In genomic region chr5:141093641-141094040, GRCm38 (mm10) we compare ENCODE assay signal across 9 mouse cellular contexts.
DNase-seq lines count a peak whose midpoint lies in the region; ATAC-seq and TF ChIP-seq lines count a peak whose summit lies in the region.
"Had no signal": no experiment of that assay in that cellular context is flagged by ENCODE, and none has a peak within 500 bp of the region (broad histone marks: within the 10 kb centered on the region; RNA-seq: fewer than 3 reads in every experiment).

No protein-coding gene starts in this region.

- 0 out of 2 replicates have a peak, but pooled peaks cover 4% of the 10 kb centered on the region for H3K4me1 ChIP-seq in forebrain, embryonic 14.5 days (ENCODE audit: control insufficient read depth, insufficient read depth, low read length)
- peaks cover 6% of the 10 kb centered on the region for H3K4me1 ChIP-seq in forebrain, embryonic 15.5 days
- H3K4me1 ChIP-seq in embryonic facial prominence, embryonic 10.5 days = no peaks in the 10 kb centered on the region
- H3K4me1 ChIP-seq in lung, adult 2 months (ENCODE audit: control insufficient read depth, insufficient read depth, low read length) = no peaks in the 10 kb centered on the region
- H3K4me1 ChIP-seq in small intestine, adult 2 months (ENCODE audit: control insufficient read depth, insufficient read depth, insufficient read length, low read length) = no peaks in the 10 kb centered on the region

- no peak overlapping the region for H3K9ac ChIP-seq in forebrain, embryonic 14.5 days (ENCODE audit: low read length)
- no peak overlapping the region for H3K9ac ChIP-seq in forebrain, embryonic 15.5 days (replicated peaks)

- no peak for ATAC-seq in forebrain, embryonic 14.5 days
- ATAC-seq in forebrain, embryonic 15.5 days (replicated peaks) = no peak

- no peaks in the 10 kb centered on the region for H3K36me3 ChIP-seq in forebrain, embryonic 14.5 days (ENCODE audit: control insufficient read depth, insufficient read depth, low read length)
- H3K36me3 ChIP-seq in forebrain, embryonic 15.5 days = no peaks in the 10 kb centered on the region
- no peaks in the 10 kb centered on the region for H3K36me3 ChIP-seq in embryonic facial prominence, embryonic 10.5 days (replicated peaks)
- no peaks in the 10 kb centered on the region for H3K36me3 ChIP-seq in small intestine, adult 2 months (ENCODE audit: control insufficient read depth, insufficient read depth, low read length)
- H3K36me3 ChIP-seq: G1E had no signal

- peak; percentile 46 for DNase-seq in forebrain, embryonic 14.5 days (ENCODE audit: low spot score)
- peak; percentile 24 for DNase-seq in 3T3-L1 (ENCODE audit: low read depth, low spot score)
- DNase-seq in adrenal gland, postnatal 14 days = peak; percentile 78
- DNase-seq in embryonic facial prominence, embryonic 10.5 days (ENCODE audit: low spot score) = peak; percentile 50
- DNase-seq in kidney, postnatal 36 days = peak; percentile 32 to 79
- peak; percentile 12 for DNase-seq in lung, adult 2 months

- no peak overlapping the region for H3K4me2 ChIP-seq in forebrain, embryonic 14.5 days (ENCODE audit: low read length)
- no peak overlapping the region for H3K4me2 ChIP-seq in forebrain, embryonic 15.5 days (replicated peaks)

- no peak overlapping the region for H3K4me3 ChIP-seq in forebrain, embryonic 14.5 days (ENCODE audit: low read depth, low read length)
- no peak overlapping the region for H3K4me3 ChIP-seq in forebrain, embryonic 15.5 days
- no peak overlapping the region for H3K4me3 ChIP-seq in embryonic facial prominence, embryonic 10.5 days
- no peak overlapping the region for H3K4me3 ChIP-seq in lung, adult 2 months (replicated peaks; ENCODE audit: extremely low read depth, low read depth, low read length)
- H3K4me3 ChIP-seq in small intestine, adult 2 months (ENCODE audit: low read depth, low read length) = no peak overlapping the region

- no peak overlapping the region for H3K27ac ChIP-seq in forebrain, embryonic 14.5 days (ENCODE audit: low read depth, low read length)
- no peak overlapping the region for H3K27ac ChIP-seq in forebrain, embryonic 15.5 days (replicated peaks)
- H3K27ac ChIP-seq in embryonic facial prominence, embryonic 10.5 days (replicated peaks) = no peak overlapping the region
- no peak overlapping the region for H3K27ac ChIP-seq in small intestine, adult 2 months (ENCODE audit: insufficient read depth, low read depth, low read length)

- no peaks in the 10 kb centered on the region for H3K27me3 ChIP-seq in forebrain, embryonic 14.5 days (replicated peaks; ENCODE audit: control insufficient read depth, insufficient read depth, low read length)
- H3K27me3 ChIP-seq in forebrain, embryonic 15.5 days = no peaks in the 10 kb centered on the region
- no peaks in the 10 kb centered on the region for H3K27me3 ChIP-seq in embryonic facial prominence, embryonic 10.5 days (replicated peaks; ENCODE audit: low read depth, poor library complexity, severe bottlenecking)
- H3K27me3 ChIP-seq in small intestine, adult 2 months (ENCODE audit: control insufficient read depth, insufficient read depth, low read length) = no peaks in the 10 kb centered on the region

- H3K9me3 ChIP-seq in forebrain, embryonic 14.5 days (replicated peaks; ENCODE audit: control insufficient read depth, low read length) = no peaks in the 10 kb centered on the region
- no peaks in the 10 kb centered on the region for H3K9me3 ChIP-seq in forebrain, embryonic 15.5 days
- no peaks in the 10 kb centered on the region for H3K9me3 ChIP-seq in embryonic facial prominence, embryonic 10.5 days

- TF ChIP-seq CTCF in lung, adult 2 months (IDR thresholded peaks at IDR 0.05; ENCODE audit: insufficient read depth, low read length) = peak; percentile 56
- TF ChIP-seq CTCF in small intestine, adult 2 months (IDR thresholded peaks at IDR 0.05; ENCODE audit: extremely low read depth, insufficient read length, insufficient replicate concordance, low read depth, low read length) = peak; percentile 56; the same call in 1 of the 2 replicates

- 62% methylated on average over 4 of the region's 4 CpGs for WGBS in forebrain, embryonic 14.5 days
- 59% methylated on average over 4 of the region's 4 CpGs for WGBS in forebrain, embryonic 15.5 days
- 64% methylated on average over 4 of the region's 4 CpGs for WGBS in embryonic facial prominence, embryonic 10.5 days
- 33% methylated on average over 4 of the region's 4 CpGs for WGBS in lung, adult 2 months
- 25% methylated on average over 4 of the region's 4 CpGs for WGBS in small intestine, adult 2 months

- TF ChIP-seq POLR2A in lung, adult 2 months (IDR thresholded peaks at IDR 0.05; ENCODE audit: borderline replicate concordance, extremely low read depth, low read depth, low read length) = no peak
- no peak for TF ChIP-seq POLR2A in small intestine, adult 2 months (IDR thresholded peaks at IDR 0.05; ENCODE audit: low read depth, low read length)

Comparison
In these comparisons a context has a peak if more than half of its experiments do, and no peak if none do; other contexts are left out.
1. DNase-seq: peak in every context shown above with its lines; median percentile 78 in adrenal gland, postnatal 14 days; 56 in kidney, postnatal 36 days; 50 in embryonic facial prominence, embryonic 10.5 days; 46 in forebrain, embryonic 14.5 days; 24 in 3T3-L1; 12 in lung, adult 2 months.